Mouse (Mus musculus) CD8-positive naive resting alpha-beta T cell, adult 2 months (primary cell): ENCODE measurements around the gene Tnip3.

ENCODE experiments used
- DNase-seq, 2 experiments: peaks; one replicate each; pipeline ENCODE4 v3.0.0; 2022; ENCODE audit warnings: low read depth in 2 of 2, low spot score in 2 of 2

The Tnip3 gene

GRCm38 (mm10) chr6:65525192-65525591 is at the start of gene Tnip3:
Gene Tnip3 (plus strand): TSS chr6:65525313.
- no peak for DNase-seq

GRCm38 (mm10) chr6:65498786-65499185 is 26.3 kb upstream of the Tnip3 start:
- no peak for DNase-seq

- DNase-seq: peak; percentile 64 to 67
Measured at GRCm38 (mm10) chr6:65510051-65510669, 15.0 kb upstream of the Tnip3 start.

GRCm38 (mm10) chr6:65513813-65514212 is 11.3 kb upstream of the Tnip3 start:
- DNase-seq: no peak

GRCm38 (mm10) chr6:65516759-65517158 is 8.4 kb upstream of the Tnip3 start:
- no peak for DNase-seq

- no peak for DNase-seq
Measured at GRCm38 (mm10) chr6:65520821-65521220, 4.3 kb upstream of the Tnip3 start.

GRCm38 (mm10) chr6:65527892-65528291 is 2.8 kb downstream of the Tnip3 start:
- DNase-seq: no peak

GRCm38 (mm10) chr6:65531232-65531848 is 6.2 kb downstream of the Tnip3 start:
- no peak for DNase-seq

- DNase-seq: no peak
Measured at GRCm38 (mm10) chr6:65533687-65534086, 8.6 kb downstream of the Tnip3 start.

GRCm38 (mm10) chr6:65537327-65537884 is 12.3 kb downstream of the Tnip3 start:
- DNase-seq: no peak

- DNase-seq: no peak
Measured at GRCm38 (mm10) chr6:65538022-65538652, 13.0 kb downstream of the Tnip3 start.

GRCm38 (mm10) chr6:65538921-65539320 is 13.8 kb downstream of the Tnip3 start:
- no peak for DNase-seq

GRCm38 (mm10) chr6:65540138-65540537 is 15.0 kb downstream of the Tnip3 start:
- DNase-seq: no peak

GRCm38 (mm10) chr6:65541094-65541493 is 16.0 kb downstream of the Tnip3 start:
- no peak for DNase-seq

- DNase-seq: no peak
Measured at GRCm38 (mm10) chr6:65542391-65542790, 17.3 kb downstream of the Tnip3 start.

GRCm38 (mm10) chr6:65542913-65543312 is 17.8 kb downstream of the Tnip3 start:
- no peak for DNase-seq

GRCm38 (mm10) chr6:65563887-65564656 is 39.0 kb downstream of the Tnip3 start:
- DNase-seq: no peak

GRCm38 (mm10) chr6:65564657-65565039 is 39.5 kb downstream of the Tnip3 start:
- DNase-seq: no peak

GRCm38 (mm10) chr6:65569741-65570140 is 44.6 kb downstream of the Tnip3 start:
- peak; percentile 49 to 72 for DNase-seq

- DNase-seq: no peak
Measured at GRCm38 (mm10) chr6:65578151-65578973, 53.2 kb downstream of the Tnip3 start.

GRCm38 (mm10) chr6:65583029-65583428 is 57.9 kb downstream of the Tnip3 start:
- no peak for DNase-seq
